Mouse (Mus musculus): ENCODE measurements around the gene Cmip. TPM values are rescaled to one million over a fixed set of nuclear protein-coding genes. Genes with fewer than 3 reads are reported as not detected.

Cmip gene
- total RNA-seq (2012; rRNA removed) (17.0 and 20.8 TPM in 2 replicates), polyA plus RNA-seq (2012; ENCODE audit: insufficient read depth in 1 of 2, insufficient read length in 2 of 2, low read depth in 1 of 2, low replicate concordance in 2 of 2, missing spikeins in 1 of 2) (10 to 100 TPM in 1 of 2 experiments, not detected in 1; 71.8 TPM)

DNA sequence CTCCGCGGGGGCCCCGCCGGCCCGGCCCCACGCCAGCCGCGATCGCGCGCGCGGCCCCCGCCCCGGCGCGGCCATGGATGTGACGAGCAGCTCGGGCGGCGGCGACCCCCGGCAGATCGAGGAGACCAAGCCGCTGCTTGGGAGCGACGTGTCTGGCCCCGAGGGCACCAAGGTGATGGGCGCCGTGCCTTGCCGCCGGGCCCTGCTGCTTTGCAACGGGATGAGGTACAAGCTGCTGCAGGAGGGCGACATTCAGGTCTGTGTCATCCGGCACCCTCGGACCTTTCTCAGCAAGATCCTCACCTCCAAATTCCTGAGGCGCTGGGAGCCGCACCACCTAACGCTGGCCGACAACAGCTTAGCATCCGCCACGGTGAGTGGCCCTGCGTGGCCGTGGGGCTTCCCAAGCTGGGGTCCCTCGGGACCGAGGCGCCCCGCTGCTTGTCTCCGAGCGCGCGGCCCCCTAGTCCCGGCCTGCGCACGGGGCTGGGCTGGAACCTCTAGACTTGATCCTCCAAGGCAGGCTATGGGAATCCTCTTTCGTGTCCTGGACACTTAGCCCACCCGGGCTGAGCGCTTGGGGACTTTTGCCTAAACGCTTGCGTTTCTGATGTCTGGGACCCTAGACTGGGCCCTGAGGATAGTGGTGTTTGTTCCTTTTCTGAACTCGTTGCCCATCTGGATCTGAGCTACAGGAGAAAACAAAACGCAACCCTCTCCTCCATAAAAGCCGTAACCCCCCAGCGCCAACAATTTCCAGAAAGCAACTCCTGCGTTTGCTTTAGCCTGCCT, at the start of gene Cmip:
Gene Cmip (plus strand): TSS at position 36 of the 792 bp plus-strand sequence.
- peaks cover 56% of the 10 kb centered on the region for H3K79me2 ChIP-seq (ENCODE audit: control insufficient read depth, insufficient read depth, low read length, poor library complexity)
- TF ChIP-seq TBP (IDR thresholded peaks at IDR 0.05; ENCODE audit: low read depth, low read length) (0 out of 2 replicates have a peak, but pooled peaks have one; percentile 19), MAZ (IDR thresholded peaks at IDR 0.05; ENCODE audit: low read depth, low read length) (0 out of 2 replicates have a peak, but pooled peaks have one; percentile 19), USF1 (IDR thresholded peaks at IDR 0.05; ENCODE audit: low read depth, low read length) (no peak), HCFC1 (IDR thresholded peaks at IDR 0.05; ENCODE audit: low read depth, low read length) (no peak), TAL1 (IDR thresholded peaks at IDR 0.05; ENCODE audit: low read length) (no peak), CHD1 (IDR thresholded peaks at IDR 0.05; ENCODE audit: low read depth, low read length) (0 out of 2 replicates have a peak, but pooled peaks have one; percentile 43), UBTF (IDR thresholded peaks at IDR 0.05; ENCODE audit: borderline replicate concordance, insufficient read depth, low read depth, low read length) (no peak), E2F4 (IDR thresholded peaks at IDR 0.05; ENCODE audit: borderline replicate concordance, low read depth, low read length) (no peak)
- peak; percentile 63 for DNase-seq (ENCODE audit: low read depth, low spot score)
- H3K36me3 ChIP-seq (ENCODE audit: control insufficient read depth in 1 of 2, insufficient read depth in 2 of 2, low read length in 2 of 2) = peaks cover 0 to 38% of the 10 kb centered on the region in 2 experiments; a peak in 2 of 4 replicates
- H3K4me3 ChIP-seq (ENCODE audit: control insufficient read depth in 1 of 2, insufficient read depth in 1 of 2, low read depth in 2 of 2, low read length in 2 of 2) = peak within 1 kb of the TSS; percentile 95 to 97
- no peaks in the 10 kb centered on the region for H3K27me3 ChIP-seq (ENCODE audit: control insufficient read depth in 1 of 2, insufficient read depth in 2 of 2, low read length in 2 of 2)
- no peaks in the 10 kb centered on the region for H3K9me3 ChIP-seq (replicated peaks; ENCODE audit: insufficient read depth, low read length)
- H3K4me1 ChIP-seq (ENCODE audit: control insufficient read depth in 1 of 2, insufficient read depth in 2 of 2, low read length in 2 of 2) = peaks cover 14 to 52% of the 10 kb centered on the region in 2 experiments
- peak within 1 kb of the TSS; percentile 97 for H3K9ac ChIP-seq (ENCODE audit: control insufficient read depth, low read depth, low read length, poor library complexity, severe bottlenecking)
- peak within 1 kb of the TSS; percentile 69 for H3K27ac ChIP-seq (ENCODE audit: control insufficient read depth, low read depth, low read length)

DNA sequence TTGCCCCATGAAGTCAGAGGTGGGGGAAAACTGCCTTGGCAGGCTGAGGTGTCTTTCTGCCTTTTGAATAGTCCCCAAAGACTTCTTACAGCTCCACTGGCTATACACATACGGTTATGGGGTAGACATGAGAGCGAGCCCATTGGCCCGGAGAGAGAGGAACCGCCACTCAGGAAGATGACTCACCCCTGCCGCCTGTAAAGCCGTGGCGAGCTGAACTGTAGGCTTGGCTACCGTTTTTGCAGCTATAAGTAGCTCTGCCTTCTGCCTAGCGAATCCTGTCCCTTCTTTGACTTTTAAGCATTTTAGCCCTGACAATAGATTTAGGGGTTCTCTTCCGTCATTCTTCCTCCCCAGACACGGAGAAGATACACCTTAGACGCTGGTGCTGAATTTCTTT, 47.7 kb upstream of the Cmip start:
- peaks cover 14 to 30% of the 10 kb centered on the region in 2 experiments for H3K4me1 ChIP-seq (ENCODE audit: control insufficient read depth in 1 of 2, insufficient read depth in 2 of 2, low read length in 2 of 2)
- peaks cover 2 to 26% of the 10 kb centered on the region in 2 experiments; a peak in 3 of 4 replicates for H3K36me3 ChIP-seq (ENCODE audit: control insufficient read depth in 1 of 2, insufficient read depth in 2 of 2, low read length in 2 of 2)
- DNase-seq (ENCODE audit: low read depth, low spot score) = peak; percentile 86
- H3K79me2 ChIP-seq (ENCODE audit: control insufficient read depth, insufficient read depth, low read length, poor library complexity) = no peaks in the 10 kb centered on the region
- H3K27me3 ChIP-seq (ENCODE audit: control insufficient read depth in 1 of 2, insufficient read depth in 2 of 2, low read length in 2 of 2) = no peaks in the 10 kb centered on the region
- no peak overlapping the region for H3K4me3 ChIP-seq (ENCODE audit: control insufficient read depth in 1 of 2, insufficient read depth in 1 of 2, low read depth in 2 of 2, low read length in 2 of 2)
- H3K27ac ChIP-seq (ENCODE audit: control insufficient read depth, low read depth, low read length) = peak overlapping the region; percentile 84
- no peaks in the 10 kb centered on the region for H3K9me3 ChIP-seq (replicated peaks; ENCODE audit: insufficient read depth, low read length)
- H3K9ac ChIP-seq (ENCODE audit: control insufficient read depth, low read depth, low read length, poor library complexity, severe bottlenecking) = peak overlapping the region; percentile 53
- TF ChIP-seq NELFE (IDR thresholded peaks at IDR 0.05; ENCODE audit: low read depth, low read length) (no peak), MYB (IDR thresholded peaks at IDR 0.05; ENCODE audit: low read depth, low read length) (no peak), SIN3A (IDR thresholded peaks at IDR 0.05; ENCODE audit: low read length) (0 out of 2 replicates have a peak, but pooled peaks have one; percentile 20), GATA1 (IDR thresholded peaks at IDR 0.05; ENCODE audit: low read depth, low read length) (no peak), ETS1 (IDR thresholded peaks at IDR 0.05; ENCODE audit: low read depth, low read length) (0 out of 2 replicates have a peak, but pooled peaks have one; percentile 34), MAX (IDR thresholded peaks at IDR 0.05; ENCODE audit: low read length) (no peak), MEF2A (IDR thresholded peaks at IDR 0.05; ENCODE audit: extremely low read depth, insufficient replicate concordance, low read depth, low read length, poor library complexity, severe bottlenecking) (no peak), GABPA (IDR thresholded peaks at IDR 0.05; ENCODE audit: low read depth, low read length) (no peak), ZMIZ1 (IDR thresholded peaks at IDR 0.05; ENCODE audit: low read depth, low read length) (no peak), TAL1 (IDR thresholded peaks at IDR 0.05; ENCODE audit: low read length) (no peak), RAD21 (IDR thresholded peaks at IDR 0.05; ENCODE audit: low read depth, low read length) (no peak), POLR2AphosphoS2 (IDR thresholded peaks at IDR 0.05; ENCODE audit: low read length) (no peak), ZNF384 (IDR thresholded peaks at IDR 0.05; ENCODE audit: low read depth, low read length) (no peak), UBTF (IDR thresholded peaks at IDR 0.05; ENCODE audit: borderline replicate concordance, insufficient read depth, low read depth, low read length) (no peak), USF1 (IDR thresholded peaks at IDR 0.05; ENCODE audit: low read depth, low read length) (no peak), USF2 (IDR thresholded peaks at IDR 0.05; ENCODE audit: borderline replicate concordance in 1 of 2, insufficient read depth in 1 of 2, low read depth in 1 of 2, low read length in 2 of 2) (no peak), POLR2AphosphoS5 (IDR thresholded peaks at IDR 0.05; ENCODE audit: borderline replicate concordance, low read depth, low read length) (no peak), POLR2A (IDR thresholded peaks at IDR 0.05; ENCODE audit: control insufficient read depth in 1 of 2, insufficient read depth in 1 of 2, low read depth in 1 of 2, low read length in 2 of 2, poor library complexity in 1 of 2) (no peak), SMC3 (IDR thresholded peaks at IDR 0.05; ENCODE audit: low read depth, low read length) (no peak), RCOR1 (IDR thresholded peaks at IDR 0.05; ENCODE audit: low read depth, low read length) (no peak), ZKSCAN1 (IDR thresholded peaks at IDR 0.05; ENCODE audit: low read depth, low read length) (no peak), JUND (IDR thresholded peaks at IDR 0.05; ENCODE audit: low read depth, low read length) (peak; percentile 90), NRF1 (IDR thresholded peaks at IDR 0.05; ENCODE audit: insufficient read depth, low read depth, low read length, poor library complexity, severe bottlenecking) (no peak)

Measured in MEL (cell line).